In the genomic region with DNA sequence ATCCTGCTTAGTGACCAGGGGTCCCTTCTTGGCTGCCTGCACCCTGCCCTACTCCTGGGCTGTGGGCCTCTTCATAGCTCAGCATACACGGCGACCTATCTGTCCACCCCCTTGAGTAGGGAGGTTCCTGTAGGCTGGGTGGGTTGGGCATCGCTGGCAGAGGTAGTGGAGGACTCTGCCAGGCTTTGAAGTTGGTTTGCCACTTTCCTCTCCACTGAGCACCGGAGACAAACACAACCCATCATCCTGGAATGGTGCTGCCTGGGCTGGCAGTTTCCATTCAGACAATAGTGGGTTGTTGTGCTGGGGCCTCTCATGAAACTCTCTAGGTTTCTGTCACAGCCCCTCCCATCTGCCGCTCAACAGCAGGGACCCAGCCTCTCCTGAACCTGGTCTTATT, we compare ENCODE assay signal across 20 mouse cellular contexts. TPM values are rescaled to one million over a fixed set of nuclear protein-coding genes. Genes with fewer than 3 reads are reported as not detected.
DNase-seq lines count a peak whose midpoint lies in the region; ATAC-seq and TF ChIP-seq lines count a peak whose summit lies in the region.
"Had no signal": no experiment of that assay in that cellular context is flagged by ENCODE, and none has a peak within 500 bp of the region (broad histone marks: within the 10 kb centered on the region; RNA-seq: fewer than 3 reads in every experiment).

No protein-coding gene starts in this region.

- no peaks in the 10 kb centered on the region for H3K27me3 ChIP-seq in kidney, adult 2 months (replicated peaks; ENCODE audit: control insufficient read depth, insufficient read depth, low read length)
- H3K27me3 ChIP-seq in liver, postnatal 0 days (ENCODE audit: insufficient read depth, low read length): no peaks in the 10 kb centered on the region

- H3K9me3 ChIP-seq in liver, postnatal 0 days (ENCODE audit: low read length): no peaks in the 10 kb centered on the region
- H3K9me3 ChIP-seq: forebrain, embryonic 10.5 days; hindbrain, embryonic 10.5 days; limb, embryonic 10.5 days; liver, embryonic 13.5 days; neural tube, embryonic 13.5 days had no signal

- H3K4me2 ChIP-seq in liver, postnatal 0 days (ENCODE audit: low read depth, low read length): no peak overlapping the region
- H3K4me2 ChIP-seq: heart, embryonic 11.5 days; lung, embryonic 14.5 days; neural tube, embryonic 13.5 days had no signal

- DNase-seq in adrenal gland, adult 2 months: peak; percentile 7
- no peak for DNase-seq in adrenal gland, postnatal 10 days
- DNase-seq in kidney, adult 2 months: peak; percentile 71
- no peak for DNase-seq in kidney, adult 11 months
- peak; percentile 89 for DNase-seq in Muller cell, postnatal 12 days (ENCODE audit: inconsistent ontology term)
- no peak for DNase-seq in liver, postnatal 0 days
- no peak for DNase-seq in adipocyte (ENCODE audit: low spot score)
- DNase-seq in frontal cortex, adult 2 months (ENCODE audit: extremely low spot score in 1 of 2, low spot score in 1 of 2): no peak
- DNase-seq: cerebellum, adult 9-10 months; heart, postnatal 10 days; kidney, postnatal 10 days; liver, embryonic 13.5 days; lung, embryonic 14.5 days; midbrain, embryonic 14.5 days had no signal

- no peaks in the 10 kb centered on the region for H3K36me3 ChIP-seq in kidney, adult 2 months (ENCODE audit: control insufficient read depth, insufficient read depth, low read length)
- no peaks in the 10 kb centered on the region for H3K36me3 ChIP-seq in liver, postnatal 0 days (replicated peaks; ENCODE audit: insufficient read depth, low read length)
- H3K36me3 ChIP-seq: forebrain, embryonic 10.5 days; hindbrain, embryonic 10.5 days; limb, embryonic 10.5 days; liver, embryonic 13.5 days; neural tube, embryonic 13.5 days had no signal

- no peak for TF ChIP-seq EP300 in liver, postnatal 0 days (IDR thresholded peaks at IDR 0.05; ENCODE audit: low read depth)

- TF ChIP-seq POLR2A in kidney, adult 2 months (IDR thresholded peaks at IDR 0.05; ENCODE audit: low read depth, low read length): no peak

- no peak for TF ChIP-seq CTCF in kidney, adult 2 months (conservative IDR thresholded peaks at IDR 0.05; ENCODE audit: insufficient read depth, insufficient read length, low read depth, low read length)
- no peak for TF ChIP-seq CTCF in liver, postnatal 0 days (IDR thresholded peaks at IDR 0.05; ENCODE audit: low read depth)

- no peak overlapping the region for H3K4me3 ChIP-seq in kidney, adult 2 months (ENCODE audit: insufficient read depth, low read depth, low read length)
- H3K4me3 ChIP-seq in liver, postnatal 0 days (ENCODE audit: low read depth, low read length): no peak overlapping the region
- H3K4me3 ChIP-seq: forebrain, embryonic 10.5 days; hindbrain, embryonic 10.5 days; limb, embryonic 10.5 days; liver, embryonic 13.5 days; neural tube, embryonic 13.5 days had no signal

- WGBS in kidney, adult 2 months: 43% methylated on average over 5 of the region's 5 CpGs
- 62% methylated on average over 5 of the region's 5 CpGs for WGBS in liver, postnatal 0 days (ENCODE audit: insufficient replicate concordance)

- peak overlapping the region; percentile 77 for H3K27ac ChIP-seq in kidney, adult 2 months (ENCODE audit: insufficient read depth, low read depth, low read length)
- peak overlapping the region; percentile 71 for H3K27ac ChIP-seq in liver, postnatal 0 days (ENCODE audit: low read depth)
- H3K27ac ChIP-seq: forebrain, embryonic 10.5 days; hindbrain, embryonic 10.5 days; hindbrain, postnatal 0 days; limb, embryonic 10.5 days; neural tube, embryonic 13.5 days had no signal

- ATAC-seq in liver, postnatal 0 days: no peak
- ATAC-seq: hindbrain, postnatal 0 days had no signal

- H3K4me1 ChIP-seq in kidney, adult 2 months (ENCODE audit: control insufficient read depth, insufficient read depth, low read length): peaks cover 48% of the 10 kb centered on the region
- H3K4me1 ChIP-seq in liver, postnatal 0 days (ENCODE audit: insufficient read depth): peaks cover 66% of the 10 kb centered on the region

- H3K9ac ChIP-seq in liver, postnatal 0 days (replicated peaks): 0 out of 2 replicates have a peak overlapping the region, but pooled peaks have one; percentile 7
- H3K9ac ChIP-seq: liver, embryonic 13.5 days; lung, embryonic 14.5 days; neural tube, embryonic 13.5 days had no signal

RNA-seq across cellular contexts. Expression of a gene that starts 4.5 kb away (rescaled TPM):
- 10 to 100 TPM; 15.5 to 31.7 TPM for total RNA-seq in adrenal gland, adult 2 months (2021)
- polyA plus RNA-seq in adrenal gland, adult 2 months (2012; rRNA removed): 14.7 and 15.9 TPM in 2 replicates
- 1 to 10 TPM; 5.9 to 7.0 TPM for total RNA-seq in adrenal gland, postnatal 10 days (2021)
- 8.1 and 8.6 TPM in 2 replicates for polyA plus RNA-seq in kidney, adult 2 months (2012; rRNA removed)
- 7.7 and 9.8 TPM in 2 replicates for polyA plus RNA-seq in liver, postnatal 0 days (2015; fragmentation: Nextera tagmentation; extraction: Ambion mirVana)
- polyA plus RNA-seq in frontal cortex, adult 2 months (2012; rRNA removed): 3.5 and 4.8 TPM in 2 replicates

RNA-seq across cellular contexts. Expression of a gene that starts 16.3 kb away (rescaled TPM):
- 10 to 100 TPM; 12.8 to 14.8 TPM for total RNA-seq in adrenal gland, adult 2 months (2021)
- 55.1 and 55.3 TPM in 2 replicates for polyA plus RNA-seq in adrenal gland, adult 2 months (2012; rRNA removed)
- 10 to 100 TPM; 10.6 to 16.1 TPM for total RNA-seq in adrenal gland, postnatal 10 days (2021)
- polyA plus RNA-seq in kidney, adult 2 months (2012; rRNA removed): 11.4 and 13.6 TPM in 2 replicates
- 5.3 and 5.5 TPM in 2 replicates for polyA plus RNA-seq in liver, postnatal 0 days (2015; fragmentation: Nextera tagmentation; extraction: Ambion mirVana)
- 28.9 and 38.8 TPM in 2 replicates for polyA plus RNA-seq in frontal cortex, adult 2 months (2012; rRNA removed)

RNA-seq across cellular contexts. Expression of a gene that starts 43.3 kb away (rescaled TPM):
- 100 to 1,000 TPM; 160 to 168 TPM for total RNA-seq in adrenal gland, adult 2 months (2021)
- 123 and 134 TPM in 2 replicates for polyA plus RNA-seq in adrenal gland, adult 2 months (2012; rRNA removed)
- 100 to 1,000 TPM; 135 to 182 TPM for total RNA-seq in adrenal gland, postnatal 10 days (2021)
- polyA plus RNA-seq in kidney, adult 2 months (2012; rRNA removed): 129 and 135 TPM in 2 replicates
- polyA plus RNA-seq in liver, postnatal 0 days (2015; fragmentation: Nextera tagmentation; extraction: Ambion mirVana): 52.0 and 54.8 TPM in 2 replicates
- 331 and 332 TPM in 2 replicates for polyA plus RNA-seq in frontal cortex, adult 2 months (2012; rRNA removed)

Comparison
In these comparisons a context has a peak if more than half of its experiments do, and no peak if none do; other contexts are left out.
1. DNase-seq: peak in adrenal gland, adult 2 months (single experiment), kidney, adult 2 months (single experiment) and Muller cell, postnatal 12 days (single experiment); none in adrenal gland, postnatal 10 days (single experiment), kidney, adult 11 months (single experiment), liver, postnatal 0 days (single experiment), adipocyte (single experiment) and frontal cortex, adult 2 months (0 of 2).